Mouse (Mus musculus) megakaryocyte, embryonic 14.5 days (primary cell): ENCODE results near the gene Cd300e. TPM values are rescaled to one million over a fixed set of nuclear protein-coding genes. Genes with fewer than 3 reads are reported as not detected.

ENCODE experiments used
- H3K27me3 ChIP-seq: replicated peaks from 2 replicates; pipeline ENCODE3; 2012; ENCODE audit warnings: inconsistent platforms
- H3K36me3 ChIP-seq: replicated peaks from 2 replicates; pipeline ENCODE3; 2012; ENCODE audit warnings: low read length, inconsistent platforms, mixed read lengths
- H3K4me1 ChIP-seq: 2 replicates; pipeline ENCODE4 v1.6.1; 2012; ENCODE audit warnings: inconsistent platforms
- H3K4me3 ChIP-seq: replicated peaks from 2 replicates; pipeline ENCODE3; 2012; ENCODE audit warnings: moderate library complexity, mild to moderate bottlenecking, inconsistent platforms
- H3K9me3 ChIP-seq: 2 replicates; pipeline ENCODE4 v1.6.1; 2012; ENCODE audit warnings: inconsistent platforms
- FLI1 ChIP-seq: IDR thresholded peaks from 2 replicates; pipeline ENCODE4 v1.6.1; 2012; ENCODE audit warnings: low read length, inconsistent platforms, mixed read lengths
- GATA1 ChIP-seq: IDR thresholded peaks from 3 replicates; pipeline ENCODE4 v1.6.1; 2012; ENCODE audit warnings: mixed read lengths, low read length, inconsistent platforms, borderline replicate concordance
- polyA plus RNA-seq: library from polyadenylated mRNA; stranded (reverse); fragments of >175 nt; gene quantifications from 2 replicates; pipeline ENCODE4 v1.2.3, GENCODE M21; 2012; ENCODE audit warnings: low replicate concordance; ENCODE audit not compliant: insufficient read depth

The Cd300e gene
- polyA plus RNA-seq = not detected in 2 replicates

- Histone ChIP-seq H3K4me1 (peaks cover 11% of the 10 kb centered on the region), H3K27me3 (peaks cover 62% of the 10 kb centered on the region), H3K36me3 (no peaks in the 10 kb centered on the region), H3K9me3 (no peaks in the 10 kb centered on the region), H3K4me3 (no peak within 1 kb of the TSS)
- no peak for TF ChIP-seq GATA1
- no peak for TF ChIP-seq FLI1
Measured at GRCm38 (mm10) chr11:115062077-115062476, at the start of gene Cd300e. Gene Cd300e, minus strand, starts transcription at chr11:115062177.

GRCm38 (mm10) chr11:115110271-115110670 is 48.3 kb upstream of the Cd300e start:
- Histone ChIP-seq H3K27me3 (peaks cover 26% of the 10 kb centered on the region), H3K4me1 (peaks cover 10% of the 10 kb centered on the region), H3K4me3 (no peak overlapping the region), H3K36me3 (no peaks in the 10 kb centered on the region), H3K9me3 (0 out of 2 replicates have a peak, but pooled peaks cover 5% of the 10 kb centered on the region)
- TF ChIP-seq GATA1 (no peak), FLI1 (no peak)

GRCm38 (mm10) chr11:115108176-115108575 is 46.2 kb upstream of the Cd300e start:
- Histone ChIP-seq H3K4me3 (no peak overlapping the region), H3K27me3 (peaks cover 34% of the 10 kb centered on the region), H3K4me1 (peaks cover 10% of the 10 kb centered on the region; the same call in 1 of the 2 replicates), H3K9me3 (0 out of 2 replicates have a peak, but pooled peaks cover 8% of the 10 kb centered on the region), H3K36me3 (no peaks in the 10 kb centered on the region)
- TF ChIP-seq GATA1 (no peak), FLI1 (no peak)

GRCm38 (mm10) chr11:115107403-115107916 is 45.5 kb upstream of the Cd300e start:
- Histone ChIP-seq H3K4me3 (peak overlapping the region; percentile 77), H3K27me3 (peaks cover 34% of the 10 kb centered on the region), H3K9me3 (0 out of 2 replicates have a peak, but pooled peaks cover 8% of the 10 kb centered on the region), H3K36me3 (no peaks in the 10 kb centered on the region), H3K4me1 (peaks cover 10% of the 10 kb centered on the region; the same call in 1 of the 2 replicates)
- TF ChIP-seq FLI1 (no peak), GATA1 (no peak)

- Histone ChIP-seq H3K4me1 (peaks cover 10% of the 10 kb centered on the region; the same call in 1 of the 2 replicates), H3K36me3 (no peaks in the 10 kb centered on the region), H3K27me3 (peaks cover 36% of the 10 kb centered on the region), H3K4me3 (peak overlapping the region; percentile 77), H3K9me3 (0 out of 2 replicates have a peak, but pooled peaks cover 5% of the 10 kb centered on the region)
- TF ChIP-seq GATA1 = no peak
- TF ChIP-seq FLI1 = no peak
Measured at GRCm38 (mm10) chr11:115106638-115107037, 44.7 kb upstream of the Cd300e start.

- Histone ChIP-seq H3K27me3 (peaks cover 43% of the 10 kb centered on the region), H3K36me3 (no peaks in the 10 kb centered on the region), H3K4me1 (peaks cover 10% of the 10 kb centered on the region; the same call in 1 of the 2 replicates), H3K4me3 (no peak overlapping the region), H3K9me3 (0 out of 2 replicates have a peak, but pooled peaks cover 3% of the 10 kb centered on the region)
- TF ChIP-seq FLI1 (no peak), GATA1 (no peak)
Measured at GRCm38 (mm10) chr11:115104769-115105563, 43.0 kb upstream of the Cd300e start.

GRCm38 (mm10) chr11:115103470-115104413 is 41.8 kb upstream of the Cd300e start:
- no peaks in the 10 kb centered on the region for H3K36me3 ChIP-seq
- H3K27me3 ChIP-seq = peaks cover 48% of the 10 kb centered on the region
- TF ChIP-seq FLI1 = no peak
- no peak for TF ChIP-seq GATA1
- H3K4me3 ChIP-seq = no peak overlapping the region
- H3K9me3 ChIP-seq = 0 out of 2 replicates have a peak, but pooled peaks cover 3% of the 10 kb centered on the region
- peaks cover 10% of the 10 kb centered on the region; the same call in 1 of the 2 replicates for H3K4me1 ChIP-seq

- Histone ChIP-seq H3K36me3 (no peaks in the 10 kb centered on the region), H3K9me3 (0 out of 2 replicates have a peak, but pooled peaks cover 3% of the 10 kb centered on the region), H3K4me1 (peaks cover 9% of the 10 kb centered on the region; the same call in 1 of the 2 replicates), H3K4me3 (no peak overlapping the region), H3K27me3 (peaks cover 44% of the 10 kb centered on the region)
- TF ChIP-seq FLI1 (no peak), GATA1 (no peak)
Measured at GRCm38 (mm10) chr11:115102116-115102515, 40.1 kb upstream of the Cd300e start.

GRCm38 (mm10) chr11:115101615-115102051 is 39.7 kb upstream of the Cd300e start:
- no peaks in the 10 kb centered on the region for H3K36me3 ChIP-seq
- peaks cover 6% of the 10 kb centered on the region; the same call in 1 of the 2 replicates for H3K4me1 ChIP-seq
- no peak overlapping the region for H3K4me3 ChIP-seq
- peaks cover 43% of the 10 kb centered on the region for H3K27me3 ChIP-seq
- H3K9me3 ChIP-seq = 0 out of 2 replicates have a peak, but pooled peaks cover 3% of the 10 kb centered on the region
- TF ChIP-seq GATA1 (no peak), FLI1 (no peak)
